Mouse (Mus musculus): ENCODE results near the gene Ptn.

DNA sequence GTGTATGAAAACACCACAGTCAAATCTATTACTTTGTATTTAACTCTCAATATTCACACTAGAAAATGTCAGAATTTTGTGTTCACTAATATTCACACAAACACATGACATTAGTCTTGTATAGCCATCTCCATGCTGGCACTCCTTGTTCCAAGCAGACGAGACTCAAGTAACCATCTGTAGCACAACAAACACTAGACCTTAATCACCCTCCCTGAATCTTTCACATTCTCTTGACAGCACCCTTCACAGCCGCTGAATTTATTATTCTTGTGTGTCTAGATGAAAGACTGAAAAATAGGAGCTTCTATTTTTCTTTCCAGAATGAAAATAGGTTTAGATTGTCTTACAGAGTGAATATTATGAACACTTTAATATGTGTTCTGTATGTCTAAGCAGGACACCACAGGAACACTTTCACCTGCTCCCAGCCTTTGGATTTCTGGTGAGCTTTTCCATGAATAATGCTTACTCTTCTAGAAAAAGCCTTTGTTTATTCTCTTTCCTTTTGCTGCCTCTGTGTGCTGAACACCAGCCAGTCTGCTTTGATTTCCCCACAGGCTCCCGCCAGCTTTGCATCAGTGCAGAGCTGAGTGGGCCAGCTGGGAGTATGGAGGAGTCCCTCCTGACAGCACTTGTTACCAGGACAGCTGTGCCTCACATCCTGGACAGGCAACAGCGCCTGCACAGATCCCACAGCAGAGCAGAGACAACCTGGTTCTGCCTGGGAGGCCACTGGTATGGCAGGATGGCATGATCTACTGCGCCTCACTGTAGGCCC, 87.1 kb downstream of the Ptn start:
- TF ChIP-seq CTCF (IDR thresholded peaks at IDR 0.05; ENCODE audit: extremely low read depth, insufficient read depth, insufficient read length, insufficient replicate concordance) (no peak), POLR2A (IDR thresholded peaks at IDR 0.05; ENCODE audit: low read depth, low read length) (no peak)

Data from spleen, adult 2 months (tissue).